Mouse (Mus musculus): ENCODE measurements around the gene Dennd2a.

The Dennd2a gene

DNA sequence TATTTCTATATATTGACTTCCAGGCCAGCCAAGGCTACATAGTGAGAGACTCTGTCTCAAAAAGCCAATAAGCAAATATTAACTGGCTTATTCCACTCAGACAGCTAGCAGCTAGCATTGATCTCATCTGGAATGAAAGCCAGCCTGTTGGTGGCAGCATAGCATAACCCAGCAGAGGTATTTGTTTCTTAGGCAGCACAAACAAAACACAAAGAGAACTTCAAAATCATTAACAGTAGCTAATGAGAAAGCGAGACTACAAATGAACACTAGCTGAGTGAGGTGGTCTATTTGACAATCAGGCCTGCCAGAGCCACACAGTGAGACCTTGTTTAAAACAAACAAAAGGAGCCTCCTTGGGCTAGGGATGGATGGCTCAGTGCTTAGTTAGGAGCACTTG lies 143.6 kb downstream of the Dennd2a start:
- DNase-seq = no peak
